Mouse (Mus musculus): Measurements from ENCODE around the gene Fbn1.

DNA sequence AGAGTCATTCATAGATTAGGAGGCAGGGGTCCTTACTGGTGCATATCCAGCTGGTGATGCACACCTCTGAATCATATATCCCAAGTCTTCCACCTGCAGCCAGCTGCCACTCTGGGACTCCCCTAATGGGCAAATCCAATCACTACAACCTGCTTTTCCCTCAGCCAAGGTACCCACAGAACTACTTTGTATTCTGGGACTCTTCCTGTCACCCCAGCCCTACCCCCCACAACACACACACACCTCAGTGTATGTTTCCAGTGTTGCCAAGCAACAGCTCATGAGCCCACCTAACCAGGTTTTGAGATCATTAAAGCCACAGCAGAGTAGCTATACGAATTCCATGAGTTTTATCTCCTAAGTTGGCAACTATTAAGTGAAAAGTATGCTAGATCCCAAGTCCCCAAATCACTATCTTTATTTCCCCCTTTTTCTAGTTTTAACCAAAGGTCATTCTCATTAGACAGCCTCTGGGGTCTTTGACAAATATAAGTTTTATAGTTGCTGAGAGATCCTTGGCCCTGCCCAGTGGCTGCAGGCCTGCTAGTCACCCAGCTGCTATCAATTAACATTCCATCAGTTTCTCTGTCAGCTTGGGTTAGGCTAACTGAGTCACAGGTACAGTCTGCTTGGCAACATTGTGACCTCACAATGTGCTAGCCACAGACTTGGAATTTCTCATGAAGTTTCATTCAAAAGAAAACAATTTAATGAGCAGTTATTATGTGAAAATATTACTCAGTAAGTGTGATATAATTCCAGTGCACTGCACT is 41.2 kb upstream of the Fbn1 start:
- TF ChIP-seq CTCF (IDR thresholded peaks at IDR 0.05; ENCODE audit: low read depth) (no peak), EP300 (IDR thresholded peaks at IDR 0.05; ENCODE audit: low read depth) (no peak)

Measured in liver, embryonic 14.5 days (tissue).